Mouse (Mus musculus) bone marrow macrophage, adult 2 months (primary cell): ENCODE data around the gene Ift57.

Experiments used
- CTCF ChIP-seq: IDR thresholded peaks from 2 replicates; pipeline ENCODE4 v1.5.1; 2012; ENCODE audit warnings: low read depth, mild to moderate bottlenecking, low read length, moderate library complexity
- POLR2A ChIP-seq: IDR thresholded peaks from 2 replicates; pipeline ENCODE4 v1.6.1; 2012; ENCODE audit warnings: mild to moderate bottlenecking, low read depth, low read length, borderline replicate concordance

- no peak for TF ChIP-seq POLR2A
- TF ChIP-seq CTCF: no peak
These were observed 788 bp downstream of the Ift57 start for GRCm38 (mm10) chr16:49699821-49700220.
